Mouse (Mus musculus) liver, postnatal 0 days (tissue): ENCODE results near the gene Aox3.

Source experiments
- CTCF ChIP-seq: sonication (generic); IDR thresholded peaks from 2 replicates; pipeline ENCODE4 v1.5.1; 2016; ENCODE audit warnings: antibody characterized with exemption, low read depth
- EP300 ChIP-seq: IDR thresholded peaks from 2 replicates; pipeline ENCODE4 v1.6.1; 2016; ENCODE audit warnings: antibody characterized with exemption, low read depth, mild to moderate bottlenecking

- TF ChIP-seq EP300 (no peak), CTCF (no peak)
These were observed 102.4 kb downstream of the Aox3 start for GRCm38 (mm10) chr1:58215353-58215752.
